Mouse (Mus musculus) heart, postnatal 36 days (tissue): ENCODE measurements around the gene 1600014C10Rik. TPM values are rescaled to one million over a fixed set of nuclear protein-coding genes. Genes with fewer than 3 reads are reported as not detected.

Source experiments
- DNase-seq, 2 experiments: peaks; one replicate each; pipeline ENCODE4 v3.0.0; 2021 to 2022
- intact Hi-C: fragments of 180-260 bp; cut with DNase I; formaldehyde crosslinking; loops from one replicate; pipeline ENCODE4 v1.15.1; 2025
- total RNA-seq, 2 experiments: library from RNA; stranded (reverse); gene quantifications; 2 replicates each; pipeline ENCODE4 v1.2.3; 2021

Gene 1600014C10Rik
- total RNA-seq, result 10 to 100 TPM; 29.2 to 34.7 TPM

- intact Hi-C loops, result loop anchor here (1.0 kb wide), 2 partner anchors 18 to 84 kb away; no protein-coding TSS in a partner anchor
- peak in 1 of 2 experiments; percentile 45 for DNase-seq
Measured at GRCm38 (mm10) chr7:38182962-38183687, at the start of gene 1600014C10Rik. Gene 1600014C10Rik, plus strand, starts transcription at chr7:38183217.

GRCm38 (mm10) chr7:38134471-38134870 is 48.5 kb upstream of the 1600014C10Rik start:
- no peak for DNase-seq
- intact Hi-C loops, result loop anchor here (5.0 kb wide), 1 partner anchor 762 kb away; no protein-coding TSS in a partner anchor

GRCm38 (mm10) chr7:38140324-38140723 is 42.7 kb upstream of the 1600014C10Rik start:
- DNase-seq, result no peak

GRCm38 (mm10) chr7:38141747-38142545 is 41.1 kb upstream of the 1600014C10Rik start:
- peak; percentile 76 to 89 for DNase-seq
- intact Hi-C loops, result loop anchor here (2.0 kb wide), 1 partner anchor 81 kb away; no protein-coding TSS in a partner anchor

More at GRCm38 (mm10) chr7:38140324-38140723, 42.7 kb upstream of the 1600014C10Rik start:
- intact Hi-C loops, result loop anchor here (2.0 kb wide), 1 partner anchor 80 kb away; no protein-coding TSS in a partner anchor

- DNase-seq, result no peak
- intact Hi-C loops, result no loop called here
Measured at GRCm38 (mm10) chr7:38147477-38147876, 35.5 kb upstream of the 1600014C10Rik start.

GRCm38 (mm10) chr7:38151706-38152312 is 31.2 kb upstream of the 1600014C10Rik start:
- DNase-seq, result no peak
- intact Hi-C loops, result no loop called here

GRCm38 (mm10) chr7:38152571-38152970 is 30.4 kb upstream of the 1600014C10Rik start:
- DNase-seq, result no peak
- intact Hi-C loops, result no loop called here

- DNase-seq, result no peak
- intact Hi-C loops, result no loop called here
Measured at GRCm38 (mm10) chr7:38155829-38156228, 27.2 kb upstream of the 1600014C10Rik start.

- intact Hi-C loops, result no loop called here
- no peak for DNase-seq
Measured at GRCm38 (mm10) chr7:38158764-38159458, 24.1 kb upstream of the 1600014C10Rik start.

- DNase-seq, result no peak
- intact Hi-C loops, result no loop called here
Measured at GRCm38 (mm10) chr7:38161438-38161837, 21.6 kb upstream of the 1600014C10Rik start.

- intact Hi-C loops, result no loop called here
- no peak for DNase-seq
Measured at GRCm38 (mm10) chr7:38163433-38164050, 19.5 kb upstream of the 1600014C10Rik start.

GRCm38 (mm10) chr7:38166930-38167645 is 15.9 kb upstream of the 1600014C10Rik start:
- intact Hi-C loops, result no loop called here
- no peak for DNase-seq

GRCm38 (mm10) chr7:38167724-38168141 is 15.3 kb upstream of the 1600014C10Rik start:
- intact Hi-C loops, result no loop called here
- peak; percentile 22 to 31 for DNase-seq

- DNase-seq, result no peak
- intact Hi-C loops, result no loop called here
Measured at GRCm38 (mm10) chr7:38173871-38174270, 9.1 kb upstream of the 1600014C10Rik start.

GRCm38 (mm10) chr7:38174321-38175148 is 8.5 kb upstream of the 1600014C10Rik start:
- intact Hi-C loops, result no loop called here
- no peak for DNase-seq

GRCm38 (mm10) chr7:38176056-38176455 is 7.0 kb upstream of the 1600014C10Rik start:
- intact Hi-C loops, result no loop called here
- DNase-seq, result no peak

- DNase-seq, result no peak
- intact Hi-C loops, result no loop called here
Measured at GRCm38 (mm10) chr7:38179896-38180295, 3.1 kb upstream of the 1600014C10Rik start.

- intact Hi-C loops, result no loop called here
- no peak for DNase-seq
Measured at GRCm38 (mm10) chr7:38181366-38181765, 1.7 kb upstream of the 1600014C10Rik start.
